Mouse (Mus musculus) spleen, embryonic (tissue): ENCODE measurements at regions not wholly inside any gene's neighbourhood (a gene's known extent, or its start where the extent isn't known, plus 50 kb on each side); places are given as distances from the start of the nearest gene placed in this dataset.

Source experiments
- CTCF ChIA-PET: fragments of 350-600 bp; sonication (Branson Sonifier 250); formaldehyde crosslinking; loops from one replicate; lab custom pipeline; 2022; lab: Charles Lee

GRCm38 (mm10) chr16:44674198-44674597, 49.9 kb upstream of the Nepro start:
- CTCF ChIA-PET: no interaction called here

GRCm38 (mm10) chr16:44672422-44672819, 51.7 kb upstream of the Nepro start:
- CTCF ChIA-PET: no interaction called here

DNA sequence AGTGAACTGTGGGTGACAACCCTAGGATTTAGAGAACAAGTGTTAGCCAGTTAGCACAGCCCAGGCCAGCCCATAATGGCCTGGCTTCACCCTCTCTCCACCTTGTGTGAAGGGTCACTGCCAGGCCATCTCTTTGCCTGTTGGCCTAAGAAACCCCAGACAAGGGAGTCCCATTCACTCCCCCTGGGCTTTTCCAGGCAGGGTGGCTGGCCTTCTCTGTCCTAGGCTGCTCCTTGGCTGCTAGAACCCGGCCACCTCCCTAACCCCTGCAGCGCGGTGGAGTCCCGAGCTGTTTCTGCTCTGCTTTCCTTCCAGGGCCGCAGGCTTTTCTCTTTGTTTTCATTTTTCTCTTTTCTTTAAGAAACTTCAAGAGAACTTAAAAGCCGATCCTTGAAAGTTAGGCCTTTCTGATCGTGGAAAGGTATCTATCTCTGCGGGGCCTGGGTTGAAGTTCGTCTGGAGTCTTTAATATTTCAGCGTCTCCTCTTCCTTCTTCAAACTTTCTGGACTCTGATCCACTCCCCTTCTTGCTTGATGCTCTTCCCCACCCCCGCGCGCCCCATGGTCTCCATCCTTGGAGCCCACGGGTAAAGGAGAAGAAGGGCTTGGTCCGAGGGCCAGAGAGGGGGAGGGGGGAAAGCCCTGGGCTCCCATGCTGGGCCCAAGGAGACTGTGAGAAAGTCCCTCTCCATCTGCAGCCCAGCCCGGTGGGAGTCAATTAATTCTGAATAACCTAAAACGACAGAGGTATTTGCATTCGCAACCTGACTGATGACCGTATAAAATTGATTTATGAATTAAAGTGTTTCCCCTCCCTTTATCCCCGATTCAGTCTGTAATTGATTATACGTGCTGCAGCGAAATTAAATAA, 52.3 kb upstream of the Nepro start:
- CTCF ChIA-PET: no interaction called here

- CTCF ChIA-PET: no interaction called here
Measured at GRCm38 (mm10) chr16:44668061-44668460, 56.0 kb upstream of the Nepro start.

- CTCF ChIA-PET: no interaction called here
Measured at GRCm38 (mm10) chr16:44667118-44667517, 57.0 kb upstream of the Nepro start.

GRCm38 (mm10) chr16:44666431-44666997, 57.6 kb upstream of the Nepro start:
- CTCF ChIA-PET: no interaction called here

DNA sequence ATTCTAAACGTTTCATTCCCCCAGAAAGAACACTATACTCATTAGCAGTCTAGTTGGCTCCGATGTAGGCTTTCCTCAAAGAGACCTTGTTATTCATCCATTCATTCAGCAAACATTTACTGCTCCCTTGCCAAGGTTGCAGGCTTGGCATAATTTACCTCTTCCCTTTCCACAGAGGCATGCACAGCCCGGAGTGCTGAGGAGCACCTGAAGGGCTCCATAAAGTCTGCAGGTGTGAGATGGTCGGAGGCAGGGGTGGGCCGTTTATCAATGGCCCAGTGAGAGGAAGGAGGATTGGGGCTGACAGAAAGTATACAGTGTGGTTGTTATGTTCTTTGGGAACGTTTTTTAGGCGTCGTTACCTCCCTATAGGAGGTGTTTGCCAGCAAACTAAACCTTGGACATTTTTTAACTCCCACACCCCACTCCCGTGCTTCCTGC, 58.6 kb upstream of the Nepro start:
- CTCF ChIA-PET: no interaction called here

- CTCF ChIA-PET: no interaction called here
Measured at GRCm38 (mm10) chr16:44662966-44663600, 61.0 kb upstream of the Nepro start.

GRCm38 (mm10) chr16:44660996-44661876, 62.9 kb upstream of the Nepro start:
- CTCF ChIA-PET: no interaction called here

DNA sequence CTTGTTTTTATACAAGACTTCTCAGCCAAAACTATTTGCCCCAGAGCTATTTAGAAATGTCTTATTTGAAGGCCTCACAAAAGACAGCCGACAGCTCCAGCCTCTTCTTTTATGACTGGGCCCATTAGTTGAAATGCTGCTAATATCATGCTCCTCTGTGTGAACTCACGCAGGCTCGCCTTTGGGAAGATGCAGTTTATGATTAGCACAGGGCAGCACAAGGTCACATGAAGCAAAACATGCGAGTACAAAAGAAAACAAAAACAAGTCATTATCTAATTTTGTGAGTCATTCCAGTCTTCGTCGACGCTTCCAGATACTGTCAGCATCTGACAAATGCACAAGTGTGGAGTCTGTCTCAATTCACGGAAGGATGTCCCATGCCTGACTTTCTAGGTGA, 65.8 kb upstream of the Nepro start:
- CTCF ChIA-PET: no interaction called here

- CTCF ChIA-PET: no interaction called here
Measured at GRCm38 (mm10) chr16:44656181-44656580, 67.9 kb upstream of the Nepro start.

DNA sequence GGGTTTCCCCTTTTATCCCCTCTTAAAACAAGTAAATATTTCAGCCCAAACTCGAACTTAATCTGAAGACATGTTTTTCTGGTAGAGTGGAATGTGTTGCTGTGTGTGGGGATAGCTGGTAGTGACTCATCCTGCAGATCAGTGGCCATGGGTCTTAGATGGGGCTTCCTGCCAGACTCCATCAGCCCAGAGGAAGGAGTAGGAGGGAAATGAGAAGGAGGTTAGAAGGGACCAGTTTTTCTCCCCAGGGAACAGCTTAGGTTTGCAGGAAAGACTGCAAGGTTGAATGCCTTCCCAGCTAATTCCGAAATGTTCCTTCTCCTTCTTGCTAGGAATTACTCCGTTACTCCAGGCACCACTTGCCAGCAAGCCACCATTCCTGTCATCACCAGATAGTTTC, 68.8 kb upstream of the Nepro start:
- CTCF ChIA-PET: no interaction called here

DNA sequence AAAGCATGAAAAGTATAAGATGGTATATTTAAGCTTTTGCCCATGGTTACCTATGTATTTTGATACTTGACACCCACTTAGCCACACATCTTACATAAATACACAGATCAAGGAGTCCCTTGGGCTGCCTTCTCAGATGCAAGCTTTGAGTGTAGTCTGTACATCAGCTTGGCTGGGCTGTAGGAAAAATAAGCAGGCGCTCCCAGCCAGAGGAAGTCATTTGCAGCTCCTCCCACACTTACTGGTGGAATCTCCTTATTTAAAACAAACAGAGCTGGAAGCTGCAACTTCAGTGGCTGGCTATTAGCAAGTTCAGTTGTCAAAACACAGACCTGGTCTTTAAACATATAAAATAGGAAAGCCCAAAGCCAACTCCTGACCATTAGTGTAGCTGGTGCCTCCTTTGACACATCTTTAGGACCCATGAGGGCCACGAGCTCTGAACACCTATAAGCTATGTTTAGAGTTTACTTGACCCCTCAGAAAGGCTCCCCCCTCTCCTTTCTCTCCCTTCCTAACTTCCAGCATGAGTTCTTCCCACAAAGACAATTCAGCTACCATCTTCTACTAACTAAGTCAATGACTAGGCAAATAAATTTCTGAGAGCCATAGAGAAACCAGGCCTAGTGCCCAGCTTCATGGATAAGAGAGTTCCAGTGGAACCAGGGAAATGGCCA, 75.4 kb upstream of the Nepro start:
- CTCF ChIA-PET: no interaction called here

GRCm38 (mm10) chr16:44643992-44644391, 80.1 kb upstream of the Nepro start:
- CTCF ChIA-PET: no interaction called here

- CTCF ChIA-PET: no interaction called here
Measured at GRCm38 (mm10) chr16:44637100-44637499, 78.4 kb upstream of the Boc start.

GRCm38 (mm10) chr16:44634486-44634885, 75.8 kb upstream of the Boc start:
- CTCF ChIA-PET: no interaction called here

DNA sequence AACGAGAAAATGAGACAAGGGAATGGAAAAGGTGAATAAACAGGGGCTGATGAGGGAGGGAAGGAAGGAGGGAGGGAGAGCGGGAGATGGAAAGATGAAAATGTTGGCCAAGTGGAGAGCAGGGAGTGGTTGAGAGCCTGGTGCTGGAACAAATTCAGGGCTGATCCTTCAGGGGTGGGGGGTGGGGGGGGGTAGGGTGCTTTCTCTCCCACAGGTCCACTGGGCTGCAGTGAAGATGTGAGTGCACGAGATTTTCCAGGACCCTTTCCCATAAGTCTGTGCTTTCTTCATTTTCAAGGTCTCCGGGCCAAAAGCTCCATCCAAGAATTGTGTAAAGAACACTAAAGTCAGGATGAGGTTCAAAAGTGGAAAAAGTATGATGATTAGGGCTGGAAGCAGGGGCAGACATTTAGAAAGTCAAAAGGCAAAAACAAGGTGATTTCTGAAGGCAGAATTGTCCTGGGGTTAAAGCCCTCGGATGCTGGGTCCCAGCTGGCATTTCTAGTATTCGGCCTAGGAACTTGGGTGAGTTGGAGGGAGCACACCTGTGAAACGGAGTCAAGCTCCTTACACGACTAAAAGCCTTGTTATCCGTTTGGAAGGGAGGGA, 74.5 kb upstream of the Boc start:
- CTCF ChIA-PET: no interaction called here

DNA sequence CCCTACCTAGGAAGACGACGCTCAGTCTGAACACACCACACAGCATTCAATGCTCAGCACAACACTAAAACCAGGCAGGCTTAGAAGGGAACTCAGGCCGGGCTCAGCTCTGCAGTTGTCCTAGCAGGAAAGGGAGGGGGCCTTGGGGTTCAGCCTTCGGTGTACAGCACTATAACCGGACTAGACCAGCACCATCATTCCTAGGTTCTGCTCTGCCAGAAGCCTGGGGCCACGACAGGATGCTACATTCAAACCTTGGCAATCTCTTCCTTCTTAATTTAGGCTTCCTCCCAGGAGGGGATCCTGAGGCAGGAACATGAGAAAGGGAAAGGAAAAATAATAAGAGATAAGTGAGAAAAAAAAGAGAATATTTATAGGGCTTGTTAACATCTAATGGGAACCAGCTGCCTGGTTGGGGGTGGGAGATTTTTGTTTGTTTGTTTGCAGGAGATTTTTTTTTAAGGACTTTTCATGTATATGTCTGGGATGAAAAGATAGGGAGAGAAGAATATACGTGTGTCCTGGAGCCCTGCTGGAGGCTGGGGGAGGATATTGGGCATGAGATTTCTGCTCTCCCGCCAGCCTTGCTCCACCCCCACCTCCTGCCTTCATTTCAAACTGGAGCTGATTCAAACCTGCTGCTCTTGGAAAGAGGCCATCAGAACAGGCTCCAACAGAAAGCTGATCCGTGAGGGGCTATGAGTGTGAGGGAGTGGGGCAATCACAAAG, 73.8 kb upstream of the Boc start:
- CTCF ChIA-PET: no interaction called here

DNA sequence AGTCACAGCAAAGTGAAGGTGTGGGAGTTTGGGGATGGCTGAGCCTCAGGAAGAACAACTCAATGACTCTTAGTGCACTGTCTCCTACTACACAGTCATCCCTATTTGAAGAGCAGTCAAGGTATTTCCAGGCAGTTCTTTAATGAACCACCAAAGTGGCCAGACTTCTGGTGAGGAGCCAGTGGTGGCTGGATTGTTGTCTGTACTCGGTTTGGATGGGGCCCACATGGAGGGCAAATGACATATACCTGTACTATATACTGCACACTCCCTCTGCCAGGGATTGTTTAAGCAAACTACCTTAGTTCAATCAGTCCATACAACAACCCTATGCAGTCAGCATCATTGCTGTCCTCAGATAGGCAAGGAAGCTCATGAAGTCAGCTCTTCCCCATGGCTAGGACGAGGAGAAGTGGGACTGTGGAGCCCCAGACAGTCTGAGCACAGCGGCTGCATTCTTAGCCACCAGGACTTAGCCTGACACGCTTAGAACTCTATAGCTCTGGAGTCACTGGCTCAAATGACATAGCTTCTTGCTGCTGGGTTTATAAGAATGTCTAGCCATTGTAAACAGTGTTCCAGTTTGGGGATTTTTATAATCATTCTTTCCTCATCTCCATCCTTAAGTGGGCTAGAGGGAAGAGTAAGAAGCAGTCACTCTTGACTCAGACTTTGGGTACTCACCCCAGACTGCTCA, 72.8 kb upstream of the Boc start:
- CTCF ChIA-PET: no interaction called here

- CTCF ChIA-PET: no interaction called here
Measured at GRCm38 (mm10) chr16:44630861-44631260, 72.2 kb upstream of the Boc start.
